Mouse (Mus musculus) c-Kit-positive CD71-positive TER-119-positive erythroid progenitor cells, embryonic 14.5 days (primary cell): ENCODE measurements around the gene Itfg2.

Experiments used
- DNase-seq: peaks from one replicate; pipeline ENCODE4 v3.0.0-alpha.2; 2013; ENCODE audit warnings: low spot score

Itfg2 gene

DNA sequence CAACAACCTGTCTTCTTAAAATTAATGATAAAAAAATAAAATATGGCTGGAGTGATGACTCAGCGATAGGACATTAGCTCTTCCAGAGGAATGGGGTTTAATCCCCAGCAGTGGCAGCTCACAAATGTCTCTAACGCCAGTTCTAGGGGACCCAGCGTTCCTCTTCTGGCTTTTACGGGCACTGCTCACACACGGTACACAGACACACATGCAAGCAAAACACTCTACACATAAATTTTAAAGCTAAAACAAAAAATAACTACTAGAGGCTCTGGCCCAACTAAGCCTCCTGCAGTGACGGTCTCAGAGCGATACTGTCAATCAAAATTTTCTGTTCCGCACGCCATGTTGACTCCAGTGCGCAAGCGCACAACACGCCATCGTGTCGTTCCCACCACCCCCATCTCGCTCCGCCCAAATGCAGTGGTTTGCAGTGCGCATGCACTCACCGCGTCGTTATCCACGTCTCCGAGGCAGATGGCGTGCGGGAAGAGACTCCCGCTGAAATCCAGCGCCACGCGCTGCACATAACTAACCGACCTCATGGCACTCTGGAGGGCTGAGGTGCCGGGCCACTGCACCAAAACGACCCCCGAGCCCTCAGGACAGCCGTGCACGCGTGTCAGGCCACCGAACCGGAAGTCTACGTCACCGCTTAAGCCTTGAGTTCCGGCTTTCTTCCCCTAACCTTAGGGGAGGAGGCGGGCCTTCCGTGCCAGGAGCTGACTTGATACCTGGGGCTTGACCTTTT is at the start of gene Itfg2:
TSS of gene Itfg2 (minus strand) at position 663 of the 751 bp plus-strand sequence.
- DNase-seq, result peak; percentile 96

DNA sequence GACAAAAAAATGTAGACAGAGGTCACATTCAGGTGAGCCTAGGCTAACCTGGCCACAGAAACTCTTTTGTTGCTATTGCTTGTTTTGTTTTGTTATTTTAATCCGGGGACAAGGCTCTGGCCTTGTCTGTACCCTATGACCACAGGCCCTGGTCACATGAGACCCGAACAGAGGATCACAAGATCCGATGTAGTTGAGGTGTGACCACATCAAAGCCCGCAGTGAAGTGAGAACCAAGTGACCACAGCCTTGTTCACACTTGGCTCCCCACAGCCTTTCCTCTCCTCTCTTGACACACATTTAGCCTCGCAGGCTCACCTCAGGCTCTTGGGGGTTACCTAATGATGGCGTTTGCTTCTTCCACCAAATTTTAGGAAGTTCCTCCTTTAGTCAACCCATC is 49.4 kb upstream of the Itfg2 start:
- no peak for DNase-seq

DNA sequence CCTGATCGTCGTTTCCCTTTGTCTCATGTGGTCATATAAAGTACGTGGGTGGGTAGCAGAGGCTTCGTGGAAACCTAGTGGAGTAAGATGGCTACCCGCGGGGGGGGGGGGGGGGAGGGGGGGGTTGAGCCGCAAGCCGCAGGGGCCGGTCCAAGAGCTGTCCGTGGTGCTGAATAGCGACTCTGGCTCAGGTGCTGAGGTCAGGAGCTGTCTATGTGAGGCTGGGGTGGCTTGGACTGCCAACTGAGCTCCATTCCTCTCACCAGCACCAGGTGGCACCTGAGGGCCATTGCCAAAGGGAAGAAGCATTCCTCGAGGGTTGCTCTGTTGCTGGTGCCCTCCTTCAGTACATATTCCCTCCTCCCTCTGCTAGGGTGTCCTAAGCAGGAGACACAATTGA is 44.7 kb upstream of the Itfg2 start:
- peak; percentile 36 for DNase-seq

DNA sequence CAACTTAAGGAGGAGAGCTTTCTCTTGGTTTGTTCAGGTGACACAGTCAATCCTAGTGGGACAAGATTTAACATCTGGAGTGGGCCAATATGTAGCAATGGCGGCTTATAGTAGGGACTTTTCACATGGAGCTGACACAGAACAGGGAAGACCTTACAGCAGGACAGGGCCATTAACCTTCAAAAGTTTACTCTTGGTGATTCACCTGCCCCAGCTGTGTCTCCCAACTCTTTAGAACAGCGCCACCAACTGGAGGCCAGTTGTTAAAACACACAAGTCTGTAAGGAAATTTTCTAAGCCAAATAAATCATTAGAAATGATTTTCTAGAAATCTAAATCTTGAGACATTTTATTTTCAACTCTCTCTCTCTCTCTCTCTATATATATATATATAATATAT is 42.6 kb upstream of the Itfg2 start:
- peak; percentile 51 for DNase-seq

DNA sequence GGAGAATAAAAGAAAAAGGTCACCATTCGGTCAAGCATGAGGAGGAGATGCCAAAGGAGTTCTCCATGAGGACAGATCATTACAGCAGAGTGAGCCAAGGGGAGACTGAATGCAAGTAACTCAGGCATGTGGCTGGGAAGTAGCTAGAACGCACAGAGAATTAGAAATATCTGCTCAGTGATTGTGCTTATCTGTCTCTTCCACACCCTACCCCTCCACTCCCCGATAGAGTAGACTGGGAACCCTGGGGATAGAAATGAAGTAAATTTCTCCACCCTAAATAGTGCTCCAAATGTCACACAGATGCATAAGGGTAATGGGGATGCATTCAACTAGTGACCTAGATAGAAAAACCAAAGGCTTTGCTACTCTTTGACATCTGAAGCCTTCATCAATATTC is 41.8 kb upstream of the Itfg2 start:
- DNase-seq, result peak; percentile 47

DNA sequence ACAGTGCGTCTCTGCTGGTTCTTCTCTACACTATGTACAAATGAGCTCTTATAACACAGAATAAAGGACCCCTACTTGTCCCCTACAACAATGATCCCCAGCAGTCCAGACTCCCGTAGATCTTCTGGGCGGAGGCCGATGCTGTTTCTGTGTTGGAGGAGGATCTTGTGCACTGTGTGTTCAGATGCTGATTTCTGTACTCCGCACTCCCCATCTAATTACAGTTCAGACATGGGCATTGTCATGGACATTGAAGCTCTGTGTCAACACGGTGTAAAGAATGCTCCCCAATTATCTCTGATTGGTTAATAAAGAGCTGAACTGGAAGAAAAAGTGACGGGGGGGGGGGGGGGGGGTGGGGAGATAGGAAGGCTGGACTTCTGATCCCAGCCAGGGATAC is 41.3 kb upstream of the Itfg2 start:
- no peak for DNase-seq

DNA sequence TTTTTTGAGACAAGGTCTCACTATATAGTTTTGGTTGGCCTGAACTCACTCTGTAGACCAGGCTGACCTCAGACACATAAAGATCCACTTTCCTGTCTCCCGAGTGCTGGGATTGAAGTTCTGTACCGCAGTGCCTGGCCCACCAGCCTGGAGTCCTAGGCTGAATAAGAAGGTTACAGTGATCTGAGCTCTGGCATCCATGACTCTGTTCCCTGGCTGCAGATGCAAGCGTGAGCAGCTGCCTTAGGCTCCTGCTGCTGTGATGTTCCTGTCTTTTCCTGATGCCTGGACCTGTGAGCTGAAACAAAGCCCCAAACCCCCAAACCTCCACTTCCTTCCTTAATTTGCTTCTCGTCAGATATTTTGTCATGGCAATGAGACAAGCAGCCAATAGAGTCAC is 40.3 kb upstream of the Itfg2 start:
- DNase-seq, result no peak

DNA sequence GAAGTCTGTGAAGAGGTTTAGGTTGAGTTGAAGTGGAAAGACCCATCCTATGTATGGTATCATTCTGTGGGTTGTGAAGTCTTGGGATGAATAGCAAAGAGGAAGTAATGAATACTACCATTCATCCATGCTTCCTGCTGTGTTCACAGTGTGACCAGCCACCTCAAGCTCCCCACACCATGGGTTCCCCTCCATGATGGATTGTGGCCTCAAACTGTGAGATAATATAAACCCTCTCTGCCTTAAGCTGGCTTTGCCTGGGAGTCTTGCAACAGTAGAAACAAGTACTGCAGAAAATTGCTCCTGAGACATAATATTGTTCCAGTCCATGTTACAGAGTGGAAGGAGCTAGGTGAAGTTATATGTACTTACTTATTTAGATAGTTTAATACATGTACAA is 36.9 kb upstream of the Itfg2 start:
- DNase-seq, result no peak

DNA sequence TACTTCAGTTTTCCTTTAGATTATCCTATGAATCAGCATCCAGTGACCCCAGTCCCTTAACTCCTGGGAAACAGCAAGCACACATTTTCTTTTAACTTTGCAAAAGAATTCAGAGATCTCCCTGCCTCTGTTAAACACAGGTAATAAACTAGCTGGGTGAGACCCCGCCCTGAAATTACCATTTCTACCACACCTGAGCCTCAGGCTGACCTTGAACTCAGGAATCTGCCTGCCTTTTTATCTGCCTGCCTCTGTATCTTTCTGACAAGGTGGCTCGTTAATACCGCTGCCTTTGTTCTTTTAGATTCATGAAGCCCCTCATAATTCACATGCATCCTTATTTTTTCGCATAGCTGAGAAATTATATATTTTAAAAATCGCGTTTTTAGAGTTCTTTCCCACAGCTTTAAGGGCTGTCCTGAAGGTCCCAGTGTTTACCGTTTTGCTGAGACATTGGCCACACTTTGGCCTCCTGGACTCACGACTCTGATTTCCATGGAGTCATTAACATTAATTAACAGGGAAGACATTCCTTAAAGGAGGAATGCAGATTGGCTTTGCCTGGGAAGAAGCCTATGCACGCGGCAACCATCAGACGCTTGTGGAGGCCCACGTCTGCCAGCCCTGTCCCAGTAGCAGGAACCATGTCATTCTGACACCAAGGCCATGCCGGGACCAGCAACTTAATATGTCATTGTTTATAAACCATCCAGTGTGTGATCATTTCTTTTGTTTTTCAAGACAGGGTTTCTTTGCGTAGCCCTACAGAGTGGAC is 36.2 kb upstream of the Itfg2 start:
- DNase-seq, result no peak

DNA sequence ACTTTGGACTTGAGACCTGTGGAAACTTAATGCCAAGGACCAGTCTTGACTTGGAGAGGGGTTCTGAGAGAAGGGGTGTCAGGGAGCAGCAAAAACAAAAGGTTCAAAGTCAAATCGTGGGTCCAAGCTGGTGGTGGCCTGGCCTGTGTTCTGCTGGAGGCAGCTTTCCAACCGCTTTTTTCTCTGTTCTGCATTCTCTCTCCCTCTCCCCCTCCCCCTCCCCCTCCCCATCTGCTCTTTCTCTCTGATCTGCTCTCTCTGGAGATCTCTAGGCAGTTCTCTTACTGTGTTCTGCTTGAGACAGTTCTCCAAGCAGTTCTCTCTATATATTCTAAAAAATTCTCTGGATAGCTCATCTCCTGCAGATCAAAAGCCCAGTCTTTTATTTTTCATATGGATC is 35.6 kb upstream of the Itfg2 start:
- DNase-seq, result no peak

DNA sequence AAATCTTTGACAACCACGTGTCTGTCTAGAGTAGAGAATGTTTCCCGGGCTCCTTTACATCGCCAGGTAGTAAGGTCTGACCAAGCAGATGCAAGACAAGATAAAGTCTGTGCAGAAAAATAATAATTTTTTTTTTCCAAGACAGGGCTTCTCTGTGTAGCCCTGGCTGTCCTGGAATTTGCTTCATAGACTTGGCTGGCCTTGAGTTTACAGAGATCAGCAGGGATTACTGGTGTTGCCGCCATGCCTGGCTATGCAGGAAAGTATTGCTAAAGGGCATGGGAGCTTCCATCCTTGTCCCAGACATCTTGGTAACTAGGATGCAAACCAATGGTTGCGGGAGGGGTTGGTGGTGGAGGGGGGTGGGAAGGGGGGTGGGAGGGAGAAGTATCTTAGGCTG is 32.5 kb upstream of the Itfg2 start:
- DNase-seq, result no peak

DNA sequence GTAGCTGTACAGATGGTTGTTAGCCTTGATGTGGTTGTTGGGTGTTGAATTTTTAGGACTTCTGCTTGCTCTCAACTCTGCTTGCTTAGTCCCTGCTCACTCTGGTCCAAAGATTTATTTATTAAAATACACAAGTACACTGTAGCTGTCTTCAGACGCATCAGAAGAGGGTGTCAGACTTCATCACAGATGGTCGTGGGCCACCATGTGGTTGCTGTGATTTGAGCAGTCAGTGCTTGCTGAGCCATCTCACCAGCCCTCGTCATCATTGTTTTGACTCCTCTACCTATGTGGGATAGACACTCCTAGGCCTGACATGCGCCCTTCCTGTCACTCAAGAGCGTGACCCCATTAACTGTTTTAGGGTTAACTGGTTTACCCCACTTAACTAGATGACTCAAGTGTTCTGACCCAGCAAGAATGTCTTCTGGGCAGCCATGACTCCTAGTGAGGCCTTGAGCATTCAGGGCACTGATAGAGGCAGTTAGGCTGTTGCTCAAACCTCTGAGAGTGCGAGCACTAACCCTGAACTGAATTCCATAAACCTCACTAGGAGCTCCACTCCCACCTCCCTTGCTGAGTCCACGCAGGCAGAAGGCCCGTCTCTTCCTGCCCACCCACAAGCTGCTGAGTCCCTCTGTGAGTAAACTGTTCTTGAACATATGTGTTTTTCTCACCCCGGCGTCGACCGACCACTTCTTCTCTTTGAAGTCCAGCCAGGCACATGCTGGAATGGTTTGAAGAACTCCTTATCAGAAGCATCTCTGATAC is 31.3 kb upstream of the Itfg2 start:
- no peak for DNase-seq

DNA sequence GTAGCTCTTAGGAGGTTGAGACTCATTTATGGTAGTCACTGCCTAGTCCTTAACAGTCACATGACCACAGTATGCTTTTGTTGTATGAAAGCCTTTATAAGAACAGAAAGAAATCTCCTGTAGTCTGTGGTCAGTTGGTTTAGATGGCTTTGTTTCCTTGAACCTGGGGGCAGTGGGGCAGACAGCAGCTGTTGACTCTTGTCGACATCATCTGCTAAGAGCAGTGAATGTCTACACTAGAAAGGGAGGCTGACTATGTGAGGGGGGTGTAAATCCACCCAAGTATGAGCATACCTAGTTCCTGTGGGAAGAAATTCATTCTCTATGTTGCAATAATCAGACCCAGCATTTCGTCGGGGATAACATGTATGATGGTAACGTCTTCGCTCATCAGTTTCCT is 22.3 kb upstream of the Itfg2 start:
- no peak for DNase-seq

DNA sequence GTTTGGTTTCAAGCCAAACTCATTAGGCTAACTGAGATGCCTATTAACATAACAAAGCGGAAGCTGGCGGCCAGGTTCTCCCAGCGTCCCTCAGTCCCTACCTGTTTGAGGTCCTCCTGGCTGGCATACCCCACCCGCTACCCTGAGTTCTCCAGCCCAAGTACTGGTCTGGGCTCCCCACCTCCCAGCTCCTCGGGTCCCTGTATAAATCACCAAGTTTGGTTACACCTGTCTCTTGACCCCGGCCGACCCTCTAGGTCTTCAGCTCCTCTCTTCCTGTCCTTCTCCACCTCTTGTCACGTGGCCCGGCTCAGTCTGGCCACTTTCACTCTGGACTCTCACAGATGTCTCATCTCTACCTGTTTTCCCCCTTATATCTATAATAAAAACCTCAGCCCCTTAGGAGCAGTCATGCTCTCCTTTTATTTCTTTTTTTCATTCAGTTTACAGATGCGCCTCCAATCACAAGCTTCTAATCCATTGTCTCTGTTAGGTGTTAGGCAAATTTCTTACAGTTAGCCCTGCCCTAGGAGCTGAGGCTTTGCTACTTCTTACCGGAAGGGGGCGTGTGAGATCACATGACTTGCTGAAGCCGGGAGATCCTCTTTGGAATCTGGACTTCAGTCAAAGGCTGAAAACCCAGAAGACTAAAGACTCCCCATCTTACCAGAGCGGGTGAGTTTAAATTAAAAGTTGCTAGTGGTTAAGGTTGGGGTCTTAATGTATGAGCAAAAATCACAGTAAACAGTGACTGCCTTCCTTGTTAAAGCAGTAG is 21.2 kb upstream of the Itfg2 start:
- DNase-seq, result peak; percentile 37

DNA sequence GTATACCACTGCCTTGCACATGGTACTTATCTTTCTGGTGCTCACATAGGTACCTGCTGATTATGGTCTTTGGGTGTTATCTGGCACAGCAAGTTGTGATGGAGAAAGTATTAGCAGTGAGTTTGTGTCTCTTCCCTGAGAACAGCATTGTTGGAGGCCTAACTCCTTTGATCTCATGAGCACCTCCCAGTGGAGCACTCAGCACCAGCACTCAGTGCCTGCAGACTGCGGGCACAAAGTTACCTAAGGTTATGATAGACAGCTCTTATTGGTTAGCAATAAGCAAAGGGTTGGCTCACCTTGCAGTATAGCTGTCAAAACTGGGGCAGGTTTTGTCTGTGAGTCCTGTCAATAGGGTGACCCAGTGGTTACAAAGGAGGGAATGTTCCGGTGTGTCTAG is 15.5 kb upstream of the Itfg2 start:
- DNase-seq, result peak; percentile 35

DNA sequence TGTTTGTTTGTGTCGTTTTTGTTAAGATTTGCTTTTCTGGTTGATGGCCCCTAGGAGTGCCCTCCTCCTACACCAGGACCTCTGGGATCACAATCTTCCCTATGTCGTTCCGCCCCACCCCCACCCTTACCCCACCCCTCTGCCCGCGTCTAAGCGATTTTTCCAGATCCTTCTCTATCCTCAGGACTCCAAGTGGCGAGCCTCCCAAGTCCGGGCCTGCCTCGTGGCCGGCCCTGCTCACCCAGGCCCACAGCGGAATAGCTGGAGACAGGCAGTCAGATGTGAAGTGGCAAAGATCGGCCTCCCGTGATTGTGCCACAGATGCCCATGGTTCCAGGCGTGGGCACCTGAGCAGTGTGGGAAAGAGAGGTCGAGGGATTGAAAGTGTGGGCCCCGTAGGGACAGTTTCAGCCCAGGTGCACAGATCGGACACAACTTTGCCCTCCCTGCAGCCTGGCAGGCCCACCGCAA is 14.2 kb upstream of the Itfg2 start:
- no peak for DNase-seq

DNA sequence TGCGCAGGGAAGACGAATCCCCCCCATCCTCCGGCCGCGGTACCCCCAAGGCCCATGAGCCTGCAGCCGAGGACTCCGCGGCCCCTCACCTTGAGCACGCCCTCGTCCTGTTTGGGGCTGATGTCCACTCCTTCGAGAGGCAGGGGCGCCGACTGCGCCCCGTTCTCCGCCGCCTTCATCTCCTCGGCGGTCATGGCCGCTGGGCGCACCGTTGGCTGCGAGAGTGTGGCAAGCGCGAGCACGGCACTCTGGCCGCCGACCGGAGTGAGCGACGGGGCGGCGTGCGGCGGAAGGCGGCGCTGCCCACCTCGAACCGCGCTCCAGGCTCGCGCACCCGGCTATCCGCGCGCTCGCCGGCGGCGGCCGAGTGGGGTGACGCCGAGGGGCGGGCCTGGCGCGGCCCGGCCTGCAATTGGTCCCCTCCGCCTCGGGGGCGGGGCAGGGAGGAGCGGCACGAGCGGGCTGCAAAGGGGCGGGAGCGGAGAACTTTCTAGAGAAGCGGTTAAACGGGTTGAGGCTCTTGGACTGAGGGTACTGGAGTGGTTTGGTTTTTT is 13.7 kb upstream of the Itfg2 start, which contains the start of gene Fkbp4:
TSS of gene Fkbp4 (minus strand) at position 361 of the 554 bp plus-strand sequence.
- peak; percentile 86 for DNase-seq

DNA sequence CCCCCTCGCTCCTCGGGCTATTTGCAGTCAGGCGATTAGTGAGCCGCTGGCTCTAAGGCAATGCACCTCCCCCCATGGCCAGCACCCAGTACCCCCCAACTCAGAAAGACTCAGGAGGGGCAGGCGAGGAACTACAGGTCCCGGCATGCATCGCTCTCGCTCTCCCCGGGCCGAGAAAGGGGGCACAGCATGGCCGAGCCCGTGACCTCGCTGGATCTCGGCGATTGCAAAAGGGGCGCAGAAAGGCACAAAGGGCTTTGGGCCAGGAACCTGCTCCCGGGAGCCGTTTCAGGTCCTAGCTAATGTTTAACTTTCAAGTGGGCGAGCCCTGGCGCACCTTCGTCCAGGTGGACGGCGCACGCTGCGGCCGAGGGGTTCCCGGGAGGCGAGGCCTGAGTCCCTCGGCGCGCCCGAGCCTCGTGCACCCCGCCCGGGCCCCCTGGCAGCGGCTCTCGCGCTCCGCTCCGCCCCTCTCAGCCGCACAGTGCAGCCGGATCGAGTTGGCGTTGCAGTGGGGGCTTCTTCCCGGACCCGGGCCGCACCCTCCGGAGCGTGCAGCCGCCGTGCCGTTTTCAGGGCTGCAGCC is 13.1 kb upstream of the Itfg2 start:
- DNase-seq, result peak; percentile 42

DNA sequence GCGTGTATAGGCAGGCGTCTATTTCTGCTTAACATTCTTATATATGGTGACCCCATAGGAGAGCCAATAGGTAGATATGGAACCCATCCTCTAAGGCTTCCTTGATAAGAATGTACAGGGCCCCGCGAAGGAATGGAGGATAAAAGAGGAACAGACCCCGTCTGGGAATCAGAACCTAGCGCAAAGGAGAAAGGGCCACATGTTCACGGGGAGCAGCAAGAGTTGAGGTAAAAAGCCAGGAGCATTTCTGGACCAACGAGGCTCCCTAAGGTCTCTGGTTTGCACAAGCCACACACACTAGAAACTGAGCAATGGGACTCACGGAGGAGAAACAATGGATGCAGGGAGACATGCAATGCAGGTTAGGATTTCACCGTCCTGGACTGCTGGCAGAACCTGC is 12.6 kb upstream of the Itfg2 start:
- peak; percentile 29 for DNase-seq

DNA sequence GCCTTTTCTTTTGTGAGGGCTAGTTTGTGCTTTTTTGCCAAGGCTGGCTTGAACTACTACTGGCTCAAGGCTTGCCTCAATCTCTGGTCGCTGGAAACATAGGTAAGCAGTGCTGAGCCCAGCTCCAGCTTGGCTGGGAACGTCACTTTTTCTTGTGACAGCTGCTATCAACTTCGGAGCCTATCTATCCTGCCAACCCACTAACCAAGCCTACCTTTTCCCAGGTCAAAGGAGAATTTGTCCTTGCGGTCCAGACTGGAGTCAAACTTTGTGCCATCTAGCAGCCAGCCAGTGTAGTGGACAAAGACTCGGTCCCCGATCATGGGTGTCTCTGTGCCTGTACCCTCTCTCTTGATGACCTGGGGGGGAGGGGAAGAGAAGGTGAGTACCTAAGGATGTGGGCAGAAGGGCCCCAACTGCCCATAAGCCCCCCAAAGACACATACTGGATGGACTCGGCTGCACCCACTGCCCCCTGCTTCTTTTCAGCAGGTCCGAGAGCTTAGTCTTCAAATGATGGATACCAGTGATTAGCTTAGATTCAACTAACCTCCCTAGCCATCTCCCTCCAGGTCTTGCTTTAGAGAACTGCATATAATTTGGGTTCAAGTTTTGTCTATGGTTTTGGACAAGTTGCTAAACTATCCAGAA is 11.8 kb upstream of the Itfg2 start:
- no peak for DNase-seq

DNA sequence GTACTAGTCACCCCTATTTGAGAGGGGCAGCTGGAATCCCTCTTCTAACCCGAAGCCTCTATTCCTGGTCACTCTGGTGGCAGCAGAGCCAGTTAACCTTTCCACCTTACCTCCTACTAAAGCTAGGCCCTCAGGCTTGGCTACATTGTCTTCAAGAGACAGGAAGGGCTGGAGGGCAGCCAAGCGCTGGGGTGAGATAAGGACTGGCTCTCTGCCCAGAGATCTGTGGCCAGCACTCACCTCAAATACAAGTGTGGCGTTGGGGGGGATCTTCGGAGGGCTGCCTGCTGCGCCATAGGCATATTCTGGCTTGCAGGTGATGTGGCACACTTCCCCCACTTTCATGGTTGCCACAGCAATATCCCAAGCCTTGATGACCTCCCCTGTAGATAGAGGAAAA is 10.7 kb upstream of the Itfg2 start:
- no peak for DNase-seq
